Mouse (Mus musculus) kidney, adult 9 months (tissue): Measurements from ENCODE around the gene Ssh2.

Experiments
- DNase-seq: peaks from one replicate; pipeline ENCODE4 v3.0.0; 2022

Gene Ssh2

GRCm38 (mm10) chr11:77465111-77465510, 249.0 kb downstream of the Ssh2 start:
- DNase-seq = no peak

GRCm38 (mm10) chr11:77466544-77466943, 250.5 kb downstream of the Ssh2 start:
- DNase-seq = no peak

DNA sequence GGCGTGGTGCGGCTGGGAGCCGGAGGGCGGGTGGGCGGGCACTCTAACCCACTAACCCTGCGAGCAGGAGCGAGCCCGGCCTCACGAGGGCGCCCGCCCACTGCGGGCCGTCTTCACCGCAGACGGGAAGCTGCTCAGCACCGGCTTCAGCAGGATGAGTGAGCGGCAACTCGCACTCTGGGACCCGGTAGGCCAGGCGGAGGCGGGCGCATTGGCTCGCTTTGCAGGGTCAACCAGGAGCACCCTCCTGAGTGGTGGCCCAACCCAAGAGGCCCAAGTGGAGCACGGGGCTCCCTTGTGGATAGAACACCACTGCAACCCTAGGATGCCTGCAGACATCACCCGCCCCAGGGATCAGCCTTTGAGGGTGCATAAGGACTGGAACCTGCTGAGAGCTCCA, 251.1 kb downstream of the Ssh2 start:
- peak; percentile 81 for DNase-seq

DNA sequence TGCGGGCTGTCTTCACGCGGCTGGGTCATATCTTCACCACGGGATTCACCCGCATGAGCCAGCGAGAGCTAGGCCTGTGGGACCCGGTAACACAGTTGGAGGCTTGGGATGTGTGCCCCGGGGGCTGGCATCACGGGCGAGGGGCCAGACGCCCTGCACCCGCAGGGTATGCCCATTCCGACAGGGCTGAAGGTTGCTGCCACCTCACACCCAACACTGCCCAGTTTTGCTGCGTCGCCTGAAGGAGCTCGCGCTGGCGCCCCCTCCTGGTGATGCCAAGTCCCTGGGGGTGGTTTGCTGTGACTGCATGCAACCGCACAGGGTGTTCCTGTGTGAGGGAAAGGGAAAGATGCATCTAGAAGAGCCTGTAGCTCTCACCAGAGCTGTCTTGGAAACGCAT, 251.7 kb downstream of the Ssh2 start:
- DNase-seq = peak; percentile 81

- DNase-seq = no peak
Measured at GRCm38 (mm10) chr11:77468397-77468796, 252.3 kb downstream of the Ssh2 start.

DNA sequence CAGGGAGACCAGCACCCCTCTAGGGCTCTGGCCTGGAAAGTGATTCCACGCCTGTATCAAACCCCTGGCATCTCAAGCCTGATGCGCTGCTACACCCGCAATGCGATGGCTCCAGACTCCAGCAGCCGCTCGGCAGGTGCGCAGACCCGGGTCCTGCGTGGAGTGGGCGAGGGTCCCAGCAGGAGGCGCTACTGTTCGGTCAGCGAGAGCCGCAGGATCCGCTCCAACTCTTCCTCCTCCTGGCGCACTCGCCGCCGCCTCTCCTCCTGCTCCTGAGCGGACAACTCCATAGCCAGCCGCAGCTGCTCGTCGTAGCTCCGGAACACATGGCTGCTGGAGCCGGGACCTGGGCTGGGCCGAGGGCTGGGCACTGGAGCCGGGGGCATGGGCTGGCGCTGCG, 255.3 kb downstream of the Ssh2 start:
- no peak for DNase-seq

- DNase-seq = no peak
Measured at GRCm38 (mm10) chr11:77472775-77473174, 256.7 kb downstream of the Ssh2 start.

DNA sequence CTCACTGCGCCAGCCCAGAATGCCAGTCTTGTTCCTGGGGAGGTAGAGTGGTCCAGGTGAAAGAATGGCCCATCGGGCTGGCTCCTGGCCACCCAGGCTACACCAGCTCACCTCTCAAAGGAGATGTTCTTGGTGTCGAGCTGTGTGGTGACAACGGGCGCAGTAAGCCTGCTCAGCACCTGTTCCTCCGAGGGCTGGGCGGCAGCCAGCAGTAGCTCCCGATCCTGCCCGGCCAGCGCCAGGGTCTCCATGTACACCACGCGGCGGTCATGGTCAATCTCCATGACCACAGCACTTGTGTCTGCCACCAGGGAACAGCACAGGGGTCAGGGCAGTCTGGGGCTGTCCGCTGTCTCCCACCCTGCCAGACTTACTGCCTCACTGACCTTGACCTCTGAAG, 260.1 kb downstream of the Ssh2 start:
- DNase-seq = no peak

- DNase-seq = peak; percentile 61
Measured at GRCm38 (mm10) chr11:77476895-77477294, 260.8 kb downstream of the Ssh2 start.

GRCm38 (mm10) chr11:77483043-77483442, 267.0 kb downstream of the Ssh2 start:
- no peak for DNase-seq

DNA sequence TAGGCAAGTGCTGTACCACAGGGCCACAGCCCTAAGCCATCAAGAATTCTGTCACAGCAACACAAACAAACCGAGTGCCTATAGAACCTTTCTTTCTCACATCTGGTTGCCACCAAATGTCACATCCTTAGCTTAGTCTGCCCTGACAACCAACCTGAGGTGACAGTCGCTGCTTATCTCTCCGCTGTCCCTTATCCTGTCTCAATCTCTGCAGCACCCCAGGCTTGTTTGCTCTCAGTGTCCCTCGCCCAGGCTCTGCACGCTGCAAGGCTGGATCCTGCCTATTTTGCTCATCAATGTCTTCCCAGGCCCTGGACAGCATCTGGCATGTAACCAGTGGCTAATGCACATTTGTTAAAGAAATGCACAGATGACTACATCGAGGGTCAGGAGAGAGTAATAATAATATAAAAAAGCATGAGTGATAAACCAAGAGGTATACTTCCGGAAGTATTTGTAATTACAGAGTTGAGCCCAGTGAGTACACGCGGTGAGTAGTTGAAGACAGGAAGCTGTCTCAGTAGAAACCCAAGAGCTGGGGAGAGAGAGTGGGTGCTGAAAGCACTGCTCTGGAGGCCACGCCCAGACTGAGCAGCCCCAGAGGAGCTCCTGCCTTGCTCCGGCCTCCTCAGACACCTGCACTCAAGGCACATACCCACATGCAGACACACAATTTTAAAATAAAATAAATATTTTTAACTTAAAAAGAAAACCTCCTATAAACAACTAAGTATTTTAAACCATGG, 267.6 kb downstream of the Ssh2 start:
- DNase-seq = no peak

- DNase-seq = no peak
Measured at GRCm38 (mm10) chr11:77485229-77485628, 269.1 kb downstream of the Ssh2 start.

DNA sequence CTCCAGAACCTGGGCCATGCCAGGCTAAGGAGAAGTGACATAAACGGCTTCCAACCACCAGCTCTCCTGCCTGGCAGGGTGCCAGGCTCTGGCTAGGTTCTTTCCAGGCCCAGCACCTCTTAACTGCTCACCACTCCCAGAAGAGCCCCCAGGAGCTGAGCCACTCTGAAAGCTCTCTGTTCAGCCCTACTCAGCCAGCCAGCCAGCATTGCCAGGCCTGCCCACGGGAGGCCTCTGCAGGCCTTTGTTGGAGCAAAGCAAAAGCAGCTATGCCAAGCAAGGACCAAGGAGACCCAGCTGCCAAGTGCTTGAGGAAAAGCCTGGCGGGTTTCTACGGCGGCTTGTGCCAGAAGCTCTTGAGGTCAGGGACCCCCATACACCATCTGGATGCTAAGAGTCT, 270.7 kb downstream of the Ssh2 start:
- peak; percentile 19 for DNase-seq

GRCm38 (mm10) chr11:77488771-77489581, 272.9 kb downstream of the Ssh2 start:
- DNase-seq = peak; percentile 12

DNA sequence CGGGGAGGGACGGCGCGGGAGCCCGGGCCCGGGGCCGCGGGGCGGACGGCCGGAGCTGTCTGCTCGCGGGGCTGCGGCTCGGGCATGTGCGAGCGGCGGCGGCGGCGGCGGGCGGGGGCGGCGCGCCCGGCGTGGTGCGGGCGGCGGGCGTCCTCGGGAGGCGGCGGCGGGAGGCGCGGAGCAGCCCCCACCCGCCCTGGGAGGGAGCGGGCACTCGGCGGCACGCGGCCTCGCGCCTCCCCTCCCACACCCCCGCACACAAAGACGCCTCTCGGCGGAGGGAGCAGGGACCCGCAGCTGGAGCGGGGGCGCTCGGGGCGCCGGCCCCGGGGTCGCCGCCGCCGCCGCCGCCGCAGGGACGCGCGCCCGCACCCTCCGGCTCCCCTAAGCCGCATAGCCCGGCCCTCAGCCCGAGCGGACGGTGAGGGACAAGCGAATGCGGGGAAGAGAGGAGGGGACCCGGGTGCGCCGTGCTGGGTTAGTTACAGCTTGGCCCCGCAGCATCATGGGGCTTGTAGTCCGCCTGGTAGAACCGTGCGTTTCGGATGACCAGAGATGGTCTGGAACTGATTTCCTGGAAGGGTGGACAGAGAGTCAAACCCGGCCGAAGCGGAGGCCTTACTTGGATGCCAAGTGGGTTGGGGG, 273.6 kb downstream of the Ssh2 start, which contains the start of gene Ankrd13b:
Gene Ankrd13b, minus strand, starts transcription at position 88 of the 645 bp plus-strand sequence.
- peak; percentile 73 for DNase-seq

- peak; percentile 14 for DNase-seq
Measured at GRCm38 (mm10) chr11:77490451-77490850, 274.4 kb downstream of the Ssh2 start.

DNA sequence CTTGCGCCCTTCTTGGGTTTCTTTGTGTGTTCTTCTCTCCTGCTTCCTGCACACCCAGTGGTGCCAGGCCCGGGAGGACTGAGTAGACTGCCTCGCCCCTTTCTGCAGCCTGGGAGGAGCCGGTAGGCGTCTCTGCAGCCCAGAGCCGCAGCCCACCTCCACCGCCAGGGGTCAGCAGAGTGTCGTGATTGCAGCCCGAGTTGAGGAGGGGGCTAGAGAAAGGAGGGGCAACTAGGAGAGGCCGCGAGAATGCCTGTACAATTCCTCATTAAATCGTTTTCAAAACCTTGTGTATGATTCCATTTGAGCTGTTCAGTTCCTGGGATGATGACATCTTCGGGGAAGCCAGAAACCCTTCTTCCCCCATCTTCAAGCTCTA, 275.0 kb downstream of the Ssh2 start:
- DNase-seq = peak; percentile 88

DNA sequence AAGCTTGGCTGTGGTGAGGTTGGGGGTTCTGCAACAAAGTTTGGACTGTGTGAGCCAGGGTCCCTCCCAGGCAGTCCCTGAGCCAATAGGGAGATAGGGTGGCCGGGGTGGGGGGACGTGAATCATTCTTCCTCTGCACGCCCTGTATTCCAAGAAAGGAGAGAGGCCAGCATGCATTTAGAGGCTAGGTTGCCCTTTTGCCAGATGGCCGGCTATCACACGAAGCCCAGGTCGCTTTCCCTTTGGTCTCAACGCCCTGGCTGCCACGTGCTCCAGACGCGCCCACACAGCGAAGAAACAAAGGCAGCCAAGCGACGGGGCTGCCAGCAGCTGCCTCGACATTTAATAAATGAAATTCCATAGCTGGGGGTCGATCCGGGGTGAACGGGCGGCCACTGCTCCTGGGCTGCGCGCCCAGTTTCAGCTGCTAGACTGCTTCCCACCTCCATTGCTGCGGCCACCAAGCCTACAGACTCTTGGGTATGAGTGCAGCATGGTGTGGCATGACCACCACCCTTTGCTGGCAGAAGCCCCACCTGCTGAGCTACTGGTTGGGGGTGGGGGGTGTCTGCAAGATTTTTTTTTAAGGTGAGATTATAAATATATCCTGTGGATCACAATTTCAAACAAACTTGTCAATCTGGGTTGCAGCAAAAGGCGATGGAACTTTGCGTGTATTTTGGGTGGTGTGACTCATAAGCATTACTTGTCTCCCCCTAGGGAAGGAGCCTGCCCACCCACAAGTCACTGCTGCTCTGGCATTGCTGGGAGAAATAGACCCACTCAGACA, 275.6 kb downstream of the Ssh2 start:
- peak; percentile 57 for DNase-seq

DNA sequence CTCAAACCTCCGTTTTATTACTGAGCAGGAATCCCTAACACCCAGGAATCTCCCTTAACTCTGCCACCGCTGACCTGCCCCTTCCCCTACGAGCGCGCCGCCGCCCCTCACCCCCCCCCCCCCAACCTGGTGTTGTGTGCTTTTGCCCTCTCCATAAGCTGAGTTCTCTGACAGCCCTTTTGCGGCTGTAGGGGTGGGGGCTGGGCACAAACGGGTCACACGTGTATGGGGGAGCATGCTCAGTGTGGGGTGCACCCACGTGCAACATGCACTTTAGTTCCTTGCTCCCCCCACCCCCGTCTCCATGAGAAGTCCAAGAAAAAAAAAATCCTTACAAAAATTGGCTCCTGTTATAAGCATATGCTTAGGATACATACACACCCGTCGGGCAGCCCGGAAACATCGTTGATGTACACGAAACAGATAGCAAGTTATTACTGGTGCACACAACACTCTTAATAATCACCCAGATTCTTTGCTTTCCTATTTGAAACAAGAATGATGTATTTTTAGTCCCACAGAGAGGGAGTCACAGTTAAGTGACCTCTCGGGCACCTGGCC, 276.3 kb downstream of the Ssh2 start:
- no peak for DNase-seq

DNA sequence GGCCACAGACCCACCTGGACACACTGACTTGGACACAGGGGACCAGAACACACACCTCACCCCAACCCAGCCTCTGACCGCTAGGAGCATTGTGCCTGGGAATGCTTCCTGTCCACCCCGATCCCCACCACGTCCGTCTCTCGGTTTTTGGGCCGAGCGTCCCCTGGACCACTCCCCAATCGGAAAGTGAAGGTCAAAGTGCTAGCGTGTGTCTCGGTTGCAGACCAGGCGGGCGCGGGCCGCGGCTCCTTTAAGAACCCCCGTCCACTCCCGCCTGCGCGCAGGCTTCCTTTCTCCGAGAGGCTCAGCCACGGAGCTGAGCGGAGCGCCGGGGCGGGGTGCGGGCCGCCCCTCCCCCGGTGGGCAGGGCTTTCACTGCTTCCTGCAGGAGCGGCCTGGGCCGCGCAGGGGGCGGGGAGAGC, 276.8 kb downstream of the Ssh2 start:
- DNase-seq = peak; percentile 95

GRCm38 (mm10) chr11:77493512-77494343, 277.6 kb downstream of the Ssh2 start, which contains the start of gene Git1:
Gene Git1, plus strand, starts transcription at chr11:77493562.
- peak; percentile 58 for DNase-seq

DNA sequence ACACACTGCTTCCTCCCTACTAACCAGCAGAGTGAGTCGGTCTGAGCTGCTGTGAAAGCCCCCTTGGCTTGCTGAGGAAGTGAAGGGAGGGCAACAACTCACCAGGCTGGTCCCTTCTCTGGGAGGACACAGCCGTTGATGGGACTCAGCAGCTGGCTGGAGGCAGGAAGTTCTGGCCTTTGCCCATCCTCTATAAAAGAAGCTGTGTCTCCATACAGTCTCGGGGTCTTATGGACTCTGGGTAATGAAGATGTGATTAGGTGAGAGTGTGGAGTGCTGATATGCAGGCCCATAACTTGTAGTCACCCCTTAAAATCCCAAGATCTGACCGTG, 278.2 kb downstream of the Ssh2 start:
- DNase-seq = no peak
